Mouse (Mus musculus) hindbrain, embryonic 11.5 days (tissue): Measurements from ENCODE around the gene Casq2. TPM values are rescaled to one million over a fixed set of nuclear protein-coding genes. Genes with fewer than 3 reads are reported as not detected.

ENCODE experiments used
- ATAC-seq: fragments of 200-750 bp; cut with Nextera tagmentation; 2 replicates; pipeline ENCODE4 v1.8.0; 2017; ENCODE audit warnings: mild to moderate bottlenecking, moderate TSS enrichment, moderate library complexity; ENCODE audit not compliant: low FRiP score
- DNase-seq: peaks from one replicate; pipeline ENCODE4 v3.0.0-alpha.2; 2015; ENCODE audit warnings: low spot score
- H3K27ac ChIP-seq: fragments of 300-500 bp; sonication (generic); 2 replicates; pipeline ENCODE4 v1.5.1; 2014; ENCODE audit warnings: mild to moderate bottlenecking, low read depth, low read length
- H3K27me3 ChIP-seq: fragments of 300-500 bp; sonication (generic); 2 replicates; pipeline ENCODE4 v1.6.1; 2014; ENCODE audit warnings: mild to moderate bottlenecking, low read length, moderate library complexity, mixed read lengths; ENCODE audit not compliant: control insufficient read depth, insufficient read depth
- H3K36me3 ChIP-seq: fragments of 300-500 bp; sonication (generic); 2 replicates; pipeline ENCODE4 v1.6.1; 2014; ENCODE audit warnings: mild to moderate bottlenecking, low read length, moderate library complexity, mixed read lengths; ENCODE audit not compliant: control insufficient read depth, insufficient read depth
- H3K4me1 ChIP-seq: fragments of 300-500 bp; sonication (generic); replicated peaks from 2 replicates; pipeline ENCODE4 v1.6.1; 2014; ENCODE audit warnings: low read length, mixed read lengths; ENCODE audit not compliant: control insufficient read depth, insufficient read depth
- H3K4me2 ChIP-seq: fragments of 300-500 bp; sonication (generic); replicated peaks from 2 replicates; pipeline ENCODE4 v1.6.1; 2014; ENCODE audit warnings: mild to moderate bottlenecking, low read depth, low read length
- H3K4me3 ChIP-seq: fragments of 300-500 bp; sonication (generic); 2 replicates; pipeline ENCODE4 v1.5.1; 2014; ENCODE audit warnings: low read depth, low read length
- H3K9ac ChIP-seq: fragments of 300-500 bp; sonication (generic); 2 replicates; pipeline ENCODE4 v1.6.1; 2014; ENCODE audit warnings: low read depth, low read length
- H3K9me3 ChIP-seq: fragments of 300-500 bp; sonication (generic); 2 replicates; pipeline ENCODE4 v1.6.1; 2016; ENCODE audit warnings: low read length; ENCODE audit not compliant: control insufficient read depth
- WGBS: fragments of 180-500 bp; shearing (Covaris S2); extraction: QIAGEN DNeasy Blood & Tissue Kit; methylation state at CpG from one replicate; pipeline ENCODE4 v1.1.7; 2014; 5-methylcytosine and 5-hydroxymethylcytosine counted together
- polyA plus RNA-seq: library from polyadenylated mRNA; unstranded; fragments of >200 nt; fragmentation: Nextera tagmentation; extraction: Ambion mirVana; gene quantifications from 2 replicates; pipeline ENCODE4 v1.2.1, GENCODE M21; 2014

The Casq2 gene
- polyA plus RNA-seq, 1 experiment from 2014 or later = 0.76 TPM

DNA sequence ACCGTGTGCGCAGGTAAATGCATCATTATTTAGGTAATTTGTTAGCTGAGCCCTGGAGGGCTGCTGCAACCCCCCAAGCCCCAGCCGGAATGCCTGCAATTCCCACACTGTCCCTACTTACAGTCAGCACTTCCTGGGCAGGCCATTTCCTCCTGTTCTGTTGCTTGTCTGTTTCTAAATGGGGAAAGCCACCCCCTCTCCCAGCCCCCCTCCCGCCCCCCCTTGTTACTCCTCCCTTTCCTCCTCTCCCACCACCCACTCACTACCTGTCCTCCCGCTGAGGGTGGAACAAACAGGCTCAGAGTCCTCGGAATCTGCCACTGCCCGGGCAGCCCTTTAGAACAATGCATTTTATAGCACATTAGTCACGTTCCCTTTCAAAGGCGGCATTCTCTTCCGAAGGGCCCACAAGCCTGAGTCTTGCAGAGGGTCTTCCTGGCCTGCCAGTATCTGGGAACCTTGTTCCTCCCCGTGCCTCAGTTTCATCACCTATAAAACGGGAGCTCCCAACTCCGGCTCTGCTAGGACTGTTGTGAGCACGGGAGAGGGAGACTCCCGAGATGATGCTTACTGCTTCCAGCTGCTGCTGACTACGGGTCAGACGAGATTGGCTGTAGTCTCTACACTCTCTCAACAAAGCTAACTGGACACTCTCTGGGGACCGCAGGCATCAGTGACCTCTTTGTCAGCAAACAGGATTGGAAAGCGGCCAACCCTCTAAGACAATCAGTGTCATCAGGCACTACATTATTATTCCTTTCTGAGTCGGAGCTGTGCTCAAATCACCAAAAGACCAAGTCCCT is 107.5 kb downstream of the Casq2 start:
- H3K27ac ChIP-seq = peak overlapping the region; percentile 60
- peak overlapping the region; percentile 29 for H3K4me2 ChIP-seq
- peaks cover 19% of the 10 kb centered on the region for H3K4me1 ChIP-seq
- ATAC-seq (peak; percentile 62), DNase-seq (peak; percentile 58)
- H3K4me3 ChIP-seq = 0 out of 2 replicates have a peak overlapping the region, but pooled peaks have one; percentile 1
- H3K9ac ChIP-seq = 0 out of 2 replicates have a peak overlapping the region, but pooled peaks have one; percentile 5
- no peaks in the 10 kb centered on the region for H3K36me3 ChIP-seq
- H3K9me3 ChIP-seq = no peaks in the 10 kb centered on the region
- WGBS = 4% methylated on average over 20 of the region's 20 CpGs
- H3K27me3 ChIP-seq = peaks cover 13% of the 10 kb centered on the region

DNA sequence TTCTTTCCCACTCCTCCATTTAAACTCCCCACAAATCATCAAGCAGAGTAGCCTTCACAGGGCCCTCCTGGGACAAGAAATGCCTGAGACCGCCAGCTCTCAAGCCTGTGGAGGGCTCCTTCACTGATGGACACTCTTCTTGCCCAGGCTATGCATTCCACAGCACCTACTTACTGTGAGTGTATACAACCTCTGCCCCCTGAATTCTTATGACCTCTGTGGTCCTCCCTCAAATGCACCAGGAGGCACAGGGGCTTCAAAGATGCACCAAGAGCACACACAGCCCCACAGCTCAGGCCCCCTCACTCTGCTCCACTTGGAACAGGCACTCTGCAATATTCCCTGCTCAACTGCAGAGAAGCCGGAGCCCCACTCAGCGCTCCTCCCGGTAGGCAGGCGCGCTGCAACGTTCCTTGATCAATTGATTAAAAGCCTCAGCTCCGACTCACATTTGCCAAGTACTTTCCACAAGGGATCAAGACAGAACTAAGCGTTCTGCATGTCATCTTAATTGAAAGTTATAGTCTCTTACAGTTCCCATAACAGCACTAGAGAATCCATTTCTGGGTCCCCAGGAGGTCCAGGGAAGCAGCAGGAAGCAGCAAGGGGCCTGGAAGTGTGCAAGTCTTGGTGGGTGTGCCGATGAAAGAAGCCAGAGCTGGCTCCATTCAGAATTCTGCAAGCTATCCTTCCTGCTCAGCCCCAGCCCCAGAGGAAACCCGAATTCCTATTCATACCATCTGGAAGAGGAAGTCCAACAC is 108.3 kb downstream of the Casq2 start:
- DNase-seq (peak; percentile 58), ATAC-seq (peak; percentile 46)
- Histone ChIP-seq H3K36me3 (no peaks in the 10 kb centered on the region), H3K27ac (peak overlapping the region; percentile 60), H3K9me3 (no peaks in the 10 kb centered on the region), H3K4me2 (0 out of 2 replicates have a peak overlapping the region, but pooled peaks have one; percentile 9), H3K27me3 (peaks cover 16% of the 10 kb centered on the region), H3K4me3 (no peak overlapping the region), H3K4me1 (peaks cover 16% of the 10 kb centered on the region), H3K9ac (no peak overlapping the region)
- WGBS = 5% methylated on average over 11 of the region's 11 CpGs

DNA sequence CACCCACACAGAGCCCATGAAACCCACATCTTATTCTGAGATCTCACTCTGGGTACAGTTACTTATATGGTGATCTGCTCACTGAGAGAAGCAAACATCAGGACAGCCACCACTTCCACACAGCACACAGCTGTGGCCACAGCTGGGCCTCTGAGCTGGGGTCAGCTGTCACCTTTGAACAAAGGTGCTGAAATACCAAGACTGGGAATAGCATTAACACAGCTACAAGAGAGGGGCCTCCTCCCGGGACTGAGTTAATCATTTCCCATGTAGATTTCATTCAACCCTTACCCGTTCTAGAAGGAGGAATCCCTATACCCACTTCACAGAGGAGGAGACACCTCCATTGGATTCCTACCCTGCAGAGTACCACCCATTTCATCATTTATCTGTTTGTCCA is 109.5 kb downstream of the Casq2 start:
- WGBS = 37% methylated on average over 2 of the region's 2 CpGs
- H3K4me2 ChIP-seq = no peak overlapping the region
- no peak overlapping the region for H3K4me3 ChIP-seq
- no peak overlapping the region for H3K9ac ChIP-seq
- peaks cover 14% of the 10 kb centered on the region for H3K4me1 ChIP-seq
- no peaks in the 10 kb centered on the region for H3K9me3 ChIP-seq
- peaks cover 17% of the 10 kb centered on the region; the same call in 1 of the 2 replicates for H3K27me3 ChIP-seq
- no peak for ATAC-seq
- H3K27ac ChIP-seq = no peak overlapping the region
- no peaks in the 10 kb centered on the region for H3K36me3 ChIP-seq
- DNase-seq = no peak

Other genes starting within 250 kb of the Casq2 start
- gene Mab21l3, start 237.5 kb upstream of the Casq2 start, polyA plus RNA-seq = 0.31 and 0.59 TPM in 2 replicates
- gene Slc22a15, start 162.0 kb upstream of the Casq2 start, polyA plus RNA-seq = 8.4 and 10.1 TPM in 2 replicates
- gene Nhlh2, start 76.3 kb upstream of the Casq2 start, polyA plus RNA-seq = 173 and 196 TPM in 2 replicates
- gene Vangl1, start 118.3 kb downstream of the Casq2 start, polyA plus RNA-seq = 10.9 and 12.3 TPM in 2 replicates